Mouse (Mus musculus): ENCODE results near the gene Borcs6. TPM values are rescaled to one million over a fixed set of nuclear protein-coding genes. Genes with fewer than 3 reads are reported as not detected.
A peak's percentile ranks its signal among the peaks of the same experiment; 100 is the strongest.

Borcs6 gene
- polyA plus RNA-seq, 1 experiment from 2014 or later, result 12.0 TPM

- H3K4me3 ChIP-seq (ENCODE audit: low read length), result peak within 1 kb of the TSS; percentile 79
- H3K27ac ChIP-seq (ENCODE audit: low read length), result peak within 1 kb of the TSS; percentile 91
- peak within 1 kb of the TSS; percentile 79 for H3K9ac ChIP-seq (ENCODE audit: low read length)
- H3K9me3 ChIP-seq (replicated peaks; ENCODE audit: control insufficient read depth, low read length), result no peaks in the 10 kb centered on the region
- WGBS, result under 1% methylated on average over 54 of the region's 54 CpGs
- H3K4me2 ChIP-seq (ENCODE audit: low read depth, low read length), result peak within 1 kb of the TSS; percentile 76
- H3K36me3 ChIP-seq (ENCODE audit: control insufficient read depth, insufficient read depth), result peaks cover 15% of the 10 kb centered on the region
- peaks cover 13% of the 10 kb centered on the region for H3K4me1 ChIP-seq (ENCODE audit: control insufficient read depth, insufficient read depth, low read length)
- peak; percentile 72 for ATAC-seq (replicated peaks; ENCODE audit: extremely low read depth, insufficient read depth, low FRiP score)
- H3K27me3 ChIP-seq (ENCODE audit: control insufficient read depth, insufficient read depth, low read length), result no peaks in the 10 kb centered on the region
Observed at GRCm38 (mm10) chr11:69045531-69046394, 13.8 kb upstream of the Borcs6 start, which contains the start of gene Aurkb. Gene Aurkb (plus strand): TSS chr11:69045647.

GRCm38 (mm10) chr11:69046395-69046774 is 13.1 kb upstream of the Borcs6 start:
- Histone ChIP-seq H3K27ac (ENCODE audit: low read length) (peak overlapping the region; percentile 91), H3K4me1 (ENCODE audit: control insufficient read depth, insufficient read depth, low read length) (peaks cover 13% of the 10 kb centered on the region), H3K27me3 (ENCODE audit: control insufficient read depth, insufficient read depth, low read length) (no peaks in the 10 kb centered on the region), H3K4me3 (ENCODE audit: low read length) (peak overlapping the region; percentile 79), H3K9me3 (replicated peaks; ENCODE audit: control insufficient read depth, low read length) (no peaks in the 10 kb centered on the region), H3K36me3 (ENCODE audit: control insufficient read depth, insufficient read depth) (peaks cover 17% of the 10 kb centered on the region), H3K9ac (ENCODE audit: low read length) (peak overlapping the region; percentile 79), H3K4me2 (ENCODE audit: low read depth, low read length) (peak overlapping the region; percentile 76)
- WGBS, result 7% methylated on average over 9 of the region's 9 CpGs
- ATAC-seq (replicated peaks; ENCODE audit: extremely low read depth, insufficient read depth, low FRiP score), result no peak

GRCm38 (mm10) chr11:69047592-69047991 is 11.9 kb upstream of the Borcs6 start:
- Histone ChIP-seq H3K4me1 (ENCODE audit: control insufficient read depth, insufficient read depth, low read length) (peaks cover 13% of the 10 kb centered on the region), H3K27ac (ENCODE audit: low read length) (no peak overlapping the region), H3K36me3 (ENCODE audit: control insufficient read depth, insufficient read depth) (peaks cover 17% of the 10 kb centered on the region), H3K4me3 (ENCODE audit: low read length) (no peak overlapping the region), H3K9ac (ENCODE audit: low read length) (no peak overlapping the region), H3K27me3 (ENCODE audit: control insufficient read depth, insufficient read depth, low read length) (no peaks in the 10 kb centered on the region), H3K4me2 (ENCODE audit: low read depth, low read length) (peak overlapping the region; percentile 76; the same call in 1 of the 2 replicates), H3K9me3 (replicated peaks; ENCODE audit: control insufficient read depth, low read length) (no peaks in the 10 kb centered on the region)
- 87% methylated on average over 12 of the region's 12 CpGs for WGBS
- ATAC-seq (replicated peaks; ENCODE audit: extremely low read depth, insufficient read depth, low FRiP score), result no peak

GRCm38 (mm10) chr11:69048151-69048550 is 11.4 kb upstream of the Borcs6 start:
- no peak overlapping the region for H3K4me3 ChIP-seq (ENCODE audit: low read length)
- H3K4me2 ChIP-seq (ENCODE audit: low read depth, low read length), result no peak overlapping the region
- ATAC-seq (replicated peaks; ENCODE audit: extremely low read depth, insufficient read depth, low FRiP score), result no peak
- WGBS, result 90% methylated on average over 14 of the region's 14 CpGs
- H3K4me1 ChIP-seq (ENCODE audit: control insufficient read depth, insufficient read depth, low read length), result peaks cover 13% of the 10 kb centered on the region
- no peaks in the 10 kb centered on the region for H3K9me3 ChIP-seq (replicated peaks; ENCODE audit: control insufficient read depth, low read length)
- no peak overlapping the region for H3K27ac ChIP-seq (ENCODE audit: low read length)
- H3K9ac ChIP-seq (ENCODE audit: low read length), result no peak overlapping the region
- no peaks in the 10 kb centered on the region for H3K27me3 ChIP-seq (ENCODE audit: control insufficient read depth, insufficient read depth, low read length)
- H3K36me3 ChIP-seq (ENCODE audit: control insufficient read depth, insufficient read depth), result peaks cover 17% of the 10 kb centered on the region

GRCm38 (mm10) chr11:69050748-69051147 is 8.8 kb upstream of the Borcs6 start:
- Histone ChIP-seq H3K36me3 (ENCODE audit: control insufficient read depth, insufficient read depth) (peaks cover 17% of the 10 kb centered on the region), H3K4me3 (ENCODE audit: low read length) (no peak overlapping the region), H3K4me2 (ENCODE audit: low read depth, low read length) (no peak overlapping the region), H3K27me3 (ENCODE audit: control insufficient read depth, insufficient read depth, low read length) (no peaks in the 10 kb centered on the region), H3K27ac (ENCODE audit: low read length) (no peak overlapping the region), H3K4me1 (ENCODE audit: control insufficient read depth, insufficient read depth, low read length) (peaks cover 13% of the 10 kb centered on the region), H3K9ac (ENCODE audit: low read length) (no peak overlapping the region), H3K9me3 (replicated peaks; ENCODE audit: control insufficient read depth, low read length) (no peaks in the 10 kb centered on the region)
- WGBS, result 92% methylated on average over 8 of the region's 8 CpGs
- no peak for ATAC-seq (replicated peaks; ENCODE audit: extremely low read depth, insufficient read depth, low FRiP score)

GRCm38 (mm10) chr11:69051771-69052170 is 7.7 kb upstream of the Borcs6 start:
- Histone ChIP-seq H3K27ac (ENCODE audit: low read length) (no peak overlapping the region), H3K4me1 (ENCODE audit: control insufficient read depth, insufficient read depth, low read length) (peaks cover 9% of the 10 kb centered on the region), H3K36me3 (ENCODE audit: control insufficient read depth, insufficient read depth) (peaks cover 17% of the 10 kb centered on the region), H3K9me3 (replicated peaks; ENCODE audit: control insufficient read depth, low read length) (no peaks in the 10 kb centered on the region), H3K9ac (ENCODE audit: low read length) (no peak overlapping the region), H3K4me3 (ENCODE audit: low read length) (no peak overlapping the region), H3K27me3 (ENCODE audit: control insufficient read depth, insufficient read depth, low read length) (no peaks in the 10 kb centered on the region), H3K4me2 (ENCODE audit: low read depth, low read length) (no peak overlapping the region)
- WGBS, result 87% methylated on average over 4 of the region's 4 CpGs
- no peak for ATAC-seq (replicated peaks; ENCODE audit: extremely low read depth, insufficient read depth, low FRiP score)

GRCm38 (mm10) chr11:69052824-69053421 is 6.6 kb upstream of the Borcs6 start:
- H3K27me3 ChIP-seq (ENCODE audit: control insufficient read depth, insufficient read depth, low read length), result no peaks in the 10 kb centered on the region
- peaks cover 17% of the 10 kb centered on the region for H3K36me3 ChIP-seq (ENCODE audit: control insufficient read depth, insufficient read depth)
- H3K4me2 ChIP-seq (ENCODE audit: low read depth, low read length), result no peak overlapping the region
- H3K9ac ChIP-seq (ENCODE audit: low read length), result no peak overlapping the region
- H3K27ac ChIP-seq (ENCODE audit: low read length), result no peak overlapping the region
- no peak overlapping the region for H3K4me3 ChIP-seq (ENCODE audit: low read length)
- H3K4me1 ChIP-seq (ENCODE audit: control insufficient read depth, insufficient read depth, low read length), result peaks cover 4% of the 10 kb centered on the region
- WGBS, result 86% methylated on average over 2 of the region's 2 CpGs
- ATAC-seq (replicated peaks; ENCODE audit: extremely low read depth, insufficient read depth, low FRiP score), result no peak
- H3K9me3 ChIP-seq (replicated peaks; ENCODE audit: control insufficient read depth, low read length), result no peaks in the 10 kb centered on the region

- Histone ChIP-seq H3K4me1 (ENCODE audit: control insufficient read depth, insufficient read depth, low read length) (peaks cover 12% of the 10 kb centered on the region), H3K27ac (ENCODE audit: low read length) (no peak overlapping the region), H3K27me3 (ENCODE audit: control insufficient read depth, insufficient read depth, low read length) (no peaks in the 10 kb centered on the region), H3K4me3 (ENCODE audit: low read length) (no peak overlapping the region), H3K9ac (ENCODE audit: low read length) (no peak overlapping the region), H3K4me2 (ENCODE audit: low read depth, low read length) (no peak overlapping the region), H3K9me3 (replicated peaks; ENCODE audit: control insufficient read depth, low read length) (no peaks in the 10 kb centered on the region), H3K36me3 (ENCODE audit: control insufficient read depth, insufficient read depth) (peaks cover 12% of the 10 kb centered on the region)
- ATAC-seq (replicated peaks; ENCODE audit: extremely low read depth, insufficient read depth, low FRiP score), result no peak
- WGBS, result 66% methylated on average over 3 of the region's 3 CpGs
Observed at GRCm38 (mm10) chr11:69053848-69054247, 5.7 kb upstream of the Borcs6 start.

- no peaks in the 10 kb centered on the region for H3K9me3 ChIP-seq (replicated peaks; ENCODE audit: control insufficient read depth, low read length)
- ATAC-seq (replicated peaks; ENCODE audit: extremely low read depth, insufficient read depth, low FRiP score), result no peak
- peak overlapping the region; percentile 82 for H3K4me2 ChIP-seq (ENCODE audit: low read depth, low read length)
- H3K4me3 ChIP-seq (ENCODE audit: low read length), result peak overlapping the region; percentile 95
- peak overlapping the region; percentile 86 for H3K27ac ChIP-seq (ENCODE audit: low read length)
- peak overlapping the region; percentile 82 for H3K9ac ChIP-seq (ENCODE audit: low read length)
- peaks cover 17% of the 10 kb centered on the region for H3K4me1 ChIP-seq (ENCODE audit: control insufficient read depth, insufficient read depth, low read length)
- H3K27me3 ChIP-seq (ENCODE audit: control insufficient read depth, insufficient read depth, low read length), result no peaks in the 10 kb centered on the region
- 67% methylated on average over 2 of the region's 2 CpGs for WGBS
- no peaks in the 10 kb centered on the region for H3K36me3 ChIP-seq (ENCODE audit: control insufficient read depth, insufficient read depth)
Observed at GRCm38 (mm10) chr11:69058265-69058664, 1.3 kb upstream of the Borcs6 start.

All from heart, embryonic 16.5 days (tissue).